Mouse (Mus musculus): ENCODE measurements at regions not wholly inside any gene's neighbourhood (a gene's known extent, or its start where the extent isn't known, plus 50 kb on each side); places are given as distances from the start of the nearest gene placed in this dataset.
"Not testable (repeated sequence)": the region's sequence is repeated elsewhere in the genome, so short reads cannot be mapped to it uniquely, and the experiment has no call there.

GRCm38 (mm10) chr2:168424277-168425099 lies 143.0 kb upstream of the Kcng1 start:
- no peak for DNase-seq (ENCODE audit: low spot score)

- DNase-seq (ENCODE audit: low spot score): no peak
Measured at GRCm38 (mm10) chr2:168423551-168423950, 142.0 kb upstream of the Kcng1 start.

GRCm38 (mm10) chr2:168415140-168415539 lies 133.6 kb upstream of the Kcng1 start:
- DNase-seq (ENCODE audit: low spot score): peak; percentile 33

- DNase-seq (ENCODE audit: low spot score): no peak
Measured at GRCm38 (mm10) chr2:168414110-168414872, 132.8 kb upstream of the Kcng1 start.

GRCm38 (mm10) chr2:168412853-168413252 lies 131.3 kb upstream of the Kcng1 start:
- DNase-seq (ENCODE audit: low spot score): no peak

GRCm38 (mm10) chr2:168402782-168403513 lies 121.4 kb upstream of the Kcng1 start:
- DNase-seq (ENCODE audit: low spot score): no peak

- DNase-seq (ENCODE audit: low spot score): no peak
Measured at GRCm38 (mm10) chr2:168399088-168399709, 117.7 kb upstream of the Kcng1 start.

- DNase-seq (ENCODE audit: low spot score): no peak
Measured at GRCm38 (mm10) chr2:168396316-168396715, 114.8 kb upstream of the Kcng1 start.

GRCm38 (mm10) chr2:168393341-168393740 lies 111.8 kb upstream of the Kcng1 start:
- no peak for DNase-seq (ENCODE audit: low spot score)

GRCm38 (mm10) chr2:168392171-168392570 lies 110.6 kb upstream of the Kcng1 start:
- DNase-seq (ENCODE audit: low spot score): not testable (repeated sequence)

GRCm38 (mm10) chr2:168380606-168381005 lies 99.1 kb upstream of the Kcng1 start:
- DNase-seq (ENCODE audit: low spot score): no peak

- no peak for DNase-seq (ENCODE audit: low spot score)
Measured at GRCm38 (mm10) chr2:168372356-168372755, 90.8 kb upstream of the Kcng1 start.

- no peak for DNase-seq (ENCODE audit: low spot score)
Measured at GRCm38 (mm10) chr2:168371245-168371644, 89.7 kb upstream of the Kcng1 start.

GRCm38 (mm10) chr2:168359200-168359599 lies 77.7 kb upstream of the Kcng1 start:
- no peak for DNase-seq (ENCODE audit: low spot score)

- DNase-seq (ENCODE audit: low spot score): no peak
Measured at GRCm38 (mm10) chr2:168358551-168358950, 77.0 kb upstream of the Kcng1 start.

GRCm38 (mm10) chr2:168357815-168358214 lies 76.3 kb upstream of the Kcng1 start:
- DNase-seq (ENCODE audit: low spot score): no peak

- no peak for DNase-seq (ENCODE audit: low spot score)
Measured at GRCm38 (mm10) chr2:168354397-168354796, 72.9 kb upstream of the Kcng1 start.

- no peak for DNase-seq (ENCODE audit: low spot score)
Measured at GRCm38 (mm10) chr2:168352626-168353025, 71.1 kb upstream of the Kcng1 start.

GRCm38 (mm10) chr2:168352194-168352593 lies 70.7 kb upstream of the Kcng1 start:
- no peak for DNase-seq (ENCODE audit: low spot score)

- DNase-seq (ENCODE audit: low spot score): no peak
Measured at GRCm38 (mm10) chr2:168345384-168345783, 63.8 kb upstream of the Kcng1 start.

- DNase-seq (ENCODE audit: low spot score): no peak
Measured at GRCm38 (mm10) chr2:168343705-168344104, 62.2 kb upstream of the Kcng1 start.

- no peak for DNase-seq (ENCODE audit: low spot score)
Measured at GRCm38 (mm10) chr2:168338819-168339218, 57.3 kb upstream of the Kcng1 start.
